Mouse (Mus musculus) kidney, adult 2 months (tissue): ENCODE data around the gene Ptprg. TPM values are rescaled to one million over a fixed set of nuclear protein-coding genes. Genes with fewer than 3 reads are reported as not detected.

Source experiments
- DNase-seq: peaks from one replicate; pipeline ENCODE4 v3.0.0; 2021
- H3K27ac ChIP-seq: fragments of 200-500 bp; 2 replicates; pipeline ENCODE4 v1.5.1; 2012; ENCODE audit warnings: low read depth, low read length, control low read depth, inconsistent platforms; ENCODE audit not compliant: insufficient read depth
- H3K27me3 ChIP-seq: fragments of 200-500 bp; replicated peaks from 2 replicates; pipeline ENCODE4 v1.6.1; 2012; ENCODE audit warnings: mild to moderate bottlenecking, moderate library complexity, low read length, inconsistent platforms; ENCODE audit not compliant: control insufficient read depth, insufficient read depth
- H3K36me3 ChIP-seq: fragments of 200-500 bp; 2 replicates; pipeline ENCODE4 v1.6.1; 2012; ENCODE audit warnings: mild to moderate bottlenecking, moderate library complexity, low read length, inconsistent platforms; ENCODE audit not compliant: control insufficient read depth, insufficient read depth
- H3K4me1 ChIP-seq: fragments of 200-500 bp; 2 replicates; pipeline ENCODE4 v1.6.1; 2011; ENCODE audit warnings: low read length; ENCODE audit not compliant: control insufficient read depth, insufficient read depth
- H3K4me3 ChIP-seq: fragments of 200-500 bp; 2 replicates; pipeline ENCODE4 v1.5.1; 2011; ENCODE audit warnings: mild to moderate bottlenecking, low read depth, low read length, control low read depth; ENCODE audit not compliant: insufficient read depth
- CTCF ChIP-seq: fragments of 200-500 bp; conservative IDR thresholded peaks from 2 replicates; pipeline ENCODE4 v1.5.1; 2011; ENCODE audit warnings: low read depth, mild to moderate bottlenecking, control low read depth, low read length, moderate library complexity, mixed read lengths; ENCODE audit not compliant: insufficient read depth, insufficient read length
- POLR2A ChIP-seq: fragments of 200-500 bp; IDR thresholded peaks from one replicate; pipeline ENCODE4 v1.6.1; 2011; ENCODE audit warnings: low read depth, low read length, control low read depth
- WGBS: fragments of 180-500 bp; shearing (Covaris S2); methylation state at CpG from one replicate; pipeline ENCODE4 v1.1.7; 2018; 5-methylcytosine and 5-hydroxymethylcytosine counted together
- polyA plus RNA-seq: library from polyadenylated mRNA; depleted of rRNA; stranded (reverse); fragments of >200 nt; gene quantifications from 2 replicates; pipeline ENCODE4 v1.2.3, GENCODE M21; 2012

The Ptprg gene
- polyA plus RNA-seq, 1 experiment: 39.2 TPM

GRCm38 (mm10) chr14:11895486-11895885 is 342.2 kb downstream of the Ptprg start:
- DNase-seq: peak; percentile 30
- H3K27ac ChIP-seq: no peak overlapping the region
- no peaks in the 10 kb centered on the region for H3K36me3 ChIP-seq
- no peaks in the 10 kb centered on the region for H3K4me1 ChIP-seq
- H3K4me3 ChIP-seq: no peak overlapping the region
- 57% methylated on average over 13 of the region's 13 CpGs for WGBS
- TF ChIP-seq CTCF: no peak
- no peaks in the 10 kb centered on the region for H3K27me3 ChIP-seq

GRCm38 (mm10) chr14:11902794-11903193 is 349.5 kb downstream of the Ptprg start:
- no peaks in the 10 kb centered on the region for H3K27me3 ChIP-seq
- no peak overlapping the region for H3K27ac ChIP-seq
- 73% methylated on average over 2 of the region's 2 CpGs for WGBS
- H3K36me3 ChIP-seq: no peaks in the 10 kb centered on the region
- no peak overlapping the region for H3K4me3 ChIP-seq
- no peak for DNase-seq
- H3K4me1 ChIP-seq: no peaks in the 10 kb centered on the region
- no peak for TF ChIP-seq CTCF

DNA sequence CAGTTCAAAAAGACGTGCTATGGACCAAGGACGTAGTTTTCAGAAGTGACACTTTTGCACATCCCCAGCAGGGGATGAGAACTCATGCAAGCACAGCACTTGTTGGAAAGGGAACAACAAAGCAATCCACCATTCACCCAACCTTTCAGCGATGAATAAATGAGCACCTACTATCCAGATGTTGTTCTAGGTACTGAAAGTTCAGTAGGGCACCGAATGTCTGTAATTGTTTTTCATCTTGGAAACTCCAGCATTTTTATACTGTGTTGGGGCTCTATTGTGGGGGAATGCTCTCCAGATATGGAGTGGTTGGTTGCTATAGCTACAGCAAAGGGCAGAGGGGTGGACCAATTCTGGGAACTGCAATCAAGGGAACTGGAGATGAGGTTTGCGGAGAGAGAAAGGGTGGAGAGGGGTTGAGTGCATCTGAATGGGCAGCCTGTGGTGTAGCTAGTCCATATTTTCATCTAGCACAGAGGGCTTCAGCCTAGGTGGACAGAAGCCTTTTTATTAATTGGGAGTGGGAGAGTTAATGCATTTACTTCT is 352.9 kb downstream of the Ptprg start:
- no peaks in the 10 kb centered on the region for H3K4me1 ChIP-seq
- H3K27me3 ChIP-seq: no peaks in the 10 kb centered on the region
- no peak overlapping the region for H3K4me3 ChIP-seq
- TF ChIP-seq POLR2A: no peak
- TF ChIP-seq CTCF: no peak
- H3K27ac ChIP-seq: no peak overlapping the region
- DNase-seq: no peak
- 88% methylated on average over 5 of the region's 5 CpGs for WGBS
- no peaks in the 10 kb centered on the region for H3K36me3 ChIP-seq

DNA sequence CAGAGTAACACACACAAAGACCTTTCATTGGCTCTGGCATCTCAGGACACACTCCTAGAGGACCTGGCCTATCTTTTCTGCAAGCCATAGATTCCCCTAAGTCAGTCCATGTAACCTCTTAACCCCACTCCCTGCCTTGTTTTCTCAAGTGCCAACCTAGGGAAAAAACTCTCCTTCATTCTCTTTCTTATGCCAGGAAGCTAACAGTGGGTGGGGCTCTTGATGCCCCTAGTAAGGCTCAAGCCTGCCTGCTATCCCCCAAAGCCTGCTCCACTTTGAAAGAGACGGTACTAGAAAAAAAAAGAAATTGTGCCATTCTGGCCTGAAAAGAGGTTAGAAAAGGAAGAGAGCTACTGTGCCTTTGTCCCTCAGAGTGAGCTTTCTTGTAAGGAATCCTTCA is 358.9 kb downstream of the Ptprg start:
- WGBS: 97% methylated on average over 1 of the region's 1 CpGs
- no peak overlapping the region for H3K4me3 ChIP-seq
- no peaks in the 10 kb centered on the region for H3K27me3 ChIP-seq

DNA sequence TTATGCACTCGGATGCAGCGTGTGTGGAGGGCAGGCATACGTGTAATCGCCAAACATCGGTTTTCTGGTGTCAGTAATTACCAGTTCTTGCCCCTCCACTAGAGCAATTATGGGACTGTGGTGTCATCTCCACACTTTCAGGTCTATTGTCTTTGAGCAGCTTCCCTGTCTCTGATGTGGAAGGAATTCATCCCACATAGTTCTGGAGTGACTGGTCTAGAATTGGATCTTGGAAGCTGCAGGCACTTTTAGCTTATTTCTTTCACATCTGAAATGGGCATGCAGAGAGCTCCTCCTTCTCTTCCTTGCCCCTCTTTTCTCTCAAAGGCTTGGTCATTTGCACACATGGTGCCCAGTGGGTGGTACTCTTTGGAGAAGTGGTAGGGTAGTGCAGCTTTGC is 363.9 kb downstream of the Ptprg start:
- WGBS: 86% methylated on average over 5 of the region's 5 CpGs
- H3K27ac ChIP-seq: no peak overlapping the region
- no peaks in the 10 kb centered on the region for H3K36me3 ChIP-seq
- no peak for DNase-seq
- H3K4me3 ChIP-seq: no peak overlapping the region
- TF ChIP-seq CTCF (no peak), POLR2A (no peak)
- no peaks in the 10 kb centered on the region for H3K27me3 ChIP-seq
- peaks cover 6% of the 10 kb centered on the region for H3K4me1 ChIP-seq

More for the DNA sequence above, 358.9 kb downstream of the Ptprg start:
- TF ChIP-seq POLR2A (no peak), CTCF (no peak)
- Histone ChIP-seq H3K36me3 (no peaks in the 10 kb centered on the region), H3K4me1 (no peaks in the 10 kb centered on the region), H3K27ac (no peak overlapping the region)
- no peak for DNase-seq

- DNase-seq: no peak
- TF ChIP-seq CTCF (no peak), POLR2A (no peak)
- WGBS: 73% methylated on average over 2 of the region's 2 CpGs
- Histone ChIP-seq H3K36me3 (no peaks in the 10 kb centered on the region), H3K27ac (no peak overlapping the region), H3K4me1 (peaks cover 7% of the 10 kb centered on the region), H3K27me3 (no peaks in the 10 kb centered on the region), H3K4me3 (no peak overlapping the region)
Measured at GRCm38 (mm10) chr14:11928545-11928944, 375.2 kb downstream of the Ptprg start.

GRCm38 (mm10) chr14:11932517-11932916 is 379.2 kb downstream of the Ptprg start:
- TF ChIP-seq CTCF (no peak), POLR2A (no peak)
- no peaks in the 10 kb centered on the region for H3K27me3 ChIP-seq
- peaks cover 7% of the 10 kb centered on the region for H3K4me1 ChIP-seq
- H3K36me3 ChIP-seq: no peaks in the 10 kb centered on the region
- peak; percentile 28 for DNase-seq
- WGBS: 43% methylated on average over 3 of the region's 3 CpGs
- H3K27ac ChIP-seq: no peak overlapping the region
- H3K4me3 ChIP-seq: no peak overlapping the region
